Mouse (Mus musculus) heart, postnatal 10 days (tissue): ENCODE data around the gene Wdfy4. TPM values are rescaled to one million over a fixed set of nuclear protein-coding genes. Genes with fewer than 3 reads are reported as not detected.

ENCODE experiments used
- DNase-seq, 2 experiments: peaks; one replicate each; pipeline ENCODE4 v3.0.0; 2021
- intact Hi-C: fragments of 180-260 bp; cut with DNase I; formaldehyde crosslinking; loops from one replicate; pipeline ENCODE4 v1.15.1; 2025
- total RNA-seq, 2 experiments: library from RNA; stranded (reverse); gene quantifications; 2 replicates each; pipeline ENCODE4 v1.2.3; 2021

Wdfy4 gene
- total RNA-seq, 2 experiments from 2014 or later: 1.5 to 2.1 TPM

DNA sequence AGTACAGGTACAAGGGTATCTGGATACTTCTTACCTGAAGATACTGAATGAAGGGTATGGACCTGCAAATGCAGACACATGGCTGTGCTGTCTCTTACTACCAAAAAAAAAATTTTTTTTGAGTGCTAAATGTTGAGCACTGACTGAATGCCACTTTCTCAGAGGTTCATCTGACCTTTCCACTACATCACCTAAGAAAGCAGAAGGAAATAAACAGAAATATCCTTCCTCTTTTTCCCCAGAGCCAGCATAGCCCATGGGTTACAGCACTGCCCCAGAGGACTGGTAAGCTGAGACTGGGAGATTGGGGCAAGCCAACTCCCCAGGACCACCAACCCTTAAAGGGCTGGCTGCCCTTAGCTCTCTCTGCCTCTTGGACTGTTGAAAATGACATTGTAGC, 8.5 kb upstream of the Wdfy4 start:
- DNase-seq: no peak
- intact Hi-C loops: no loop called here

DNA sequence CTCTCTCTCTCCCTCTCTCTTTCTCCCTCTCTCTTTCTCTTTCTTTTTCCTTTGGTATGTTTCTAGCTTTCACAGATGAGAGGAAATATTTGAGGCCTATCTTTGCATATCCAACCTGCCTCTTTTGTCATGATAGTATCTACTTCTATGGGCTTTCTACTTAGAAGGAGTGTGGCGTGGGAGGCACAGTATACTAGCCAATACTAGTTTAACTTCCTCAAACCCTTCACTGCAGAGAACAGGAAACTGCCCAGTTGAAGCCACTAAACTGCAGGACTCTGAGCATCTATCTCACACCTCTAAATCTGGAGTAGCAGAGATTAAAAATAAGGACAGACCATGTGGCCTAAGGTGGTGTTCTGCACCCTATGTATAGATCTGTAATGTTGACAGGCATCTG, 5.3 kb upstream of the Wdfy4 start:
- no peak for DNase-seq
- intact Hi-C loops: no loop called here

DNA sequence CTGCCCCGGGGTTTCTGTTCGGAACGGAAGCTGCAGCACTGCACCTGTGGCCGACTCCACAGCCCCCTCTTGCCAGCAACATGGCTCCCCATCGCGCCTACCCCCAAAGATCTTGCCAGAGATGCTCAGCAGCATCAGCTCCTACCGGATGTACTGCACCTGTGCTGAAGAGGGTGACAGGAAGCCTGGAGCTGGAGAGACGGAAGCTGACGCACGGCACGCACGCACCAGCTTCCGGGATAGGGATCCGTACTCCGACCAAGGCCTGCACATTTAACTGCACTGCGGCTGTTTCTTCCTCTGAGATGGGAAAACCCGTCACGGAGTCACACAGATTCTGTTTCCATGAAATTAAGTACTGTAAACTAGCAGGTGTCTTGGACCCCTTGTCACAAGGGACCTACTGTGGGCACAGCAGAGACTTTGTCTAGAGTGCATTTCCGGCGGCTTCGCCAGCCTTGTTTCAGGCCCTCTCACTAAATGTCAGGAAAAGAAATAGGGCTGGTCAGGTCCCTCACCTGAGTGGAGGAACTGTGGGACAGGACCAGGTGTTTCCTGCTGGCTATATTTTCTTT, 4.6 kb upstream of the Wdfy4 start:
- intact Hi-C loops: no loop called here
- DNase-seq: no peak

DNA sequence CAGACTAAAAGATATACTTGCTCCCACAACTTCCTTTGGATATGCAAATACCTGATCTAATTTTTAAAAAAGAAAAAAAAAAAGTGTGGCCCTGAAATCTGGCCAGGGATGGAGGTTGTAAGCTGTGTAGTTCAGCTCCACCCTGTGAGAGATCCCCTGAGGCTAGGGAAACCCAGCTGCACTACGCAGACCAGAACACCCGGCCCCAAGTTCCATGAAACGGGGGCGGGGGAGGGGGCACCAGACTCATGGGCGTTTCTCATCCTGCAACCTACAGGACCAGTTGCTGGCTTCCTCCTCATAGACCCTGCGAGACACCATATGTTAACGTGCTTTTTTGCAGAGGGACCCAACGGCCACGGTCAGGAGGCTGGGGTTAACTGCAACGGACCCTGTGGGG, 3.9 kb upstream of the Wdfy4 start:
- DNase-seq: no peak
- intact Hi-C loops: no loop called here

DNA sequence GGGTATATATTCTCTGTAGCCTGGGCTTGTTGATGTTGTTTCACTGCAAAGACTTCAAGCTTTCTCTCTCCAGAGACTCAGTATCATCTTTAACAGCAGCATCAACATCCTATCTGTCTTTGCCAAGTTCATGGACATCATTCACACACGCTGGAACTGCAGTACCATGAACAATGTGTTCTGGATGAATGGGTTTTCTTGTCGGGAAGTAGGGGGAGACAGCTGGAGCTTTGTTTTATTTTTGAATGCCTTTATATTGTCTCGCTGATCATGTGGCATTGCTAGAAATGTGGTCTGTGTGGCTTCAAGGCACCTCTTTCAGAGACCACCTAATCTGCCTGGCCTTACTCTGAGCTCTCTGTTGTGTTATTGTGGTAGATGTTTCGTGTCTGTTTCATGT, 1.9 kb upstream of the Wdfy4 start:
- no peak for DNase-seq
- intact Hi-C loops: no loop called here

DNA sequence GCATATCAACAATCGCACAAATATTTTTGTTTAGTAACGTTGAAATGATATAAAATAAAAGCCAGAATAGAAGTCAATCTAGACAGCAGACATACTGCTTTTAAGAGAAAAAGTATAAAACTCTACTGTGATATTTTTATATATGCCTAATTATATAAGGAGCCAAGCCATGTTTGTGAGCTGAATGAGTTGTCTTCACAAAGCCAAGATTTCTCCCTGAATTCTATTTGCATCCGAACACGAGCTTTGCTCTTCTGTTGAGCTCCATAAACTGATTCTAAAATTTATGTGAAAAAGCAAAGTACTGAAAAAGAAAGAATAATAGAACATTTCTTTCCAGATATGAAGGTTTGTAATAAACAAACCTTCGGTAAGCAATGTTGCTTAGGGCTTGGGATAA, 5.2 kb downstream of the Wdfy4 start:
- DNase-seq: no peak
- intact Hi-C loops: no loop called here

DNA sequence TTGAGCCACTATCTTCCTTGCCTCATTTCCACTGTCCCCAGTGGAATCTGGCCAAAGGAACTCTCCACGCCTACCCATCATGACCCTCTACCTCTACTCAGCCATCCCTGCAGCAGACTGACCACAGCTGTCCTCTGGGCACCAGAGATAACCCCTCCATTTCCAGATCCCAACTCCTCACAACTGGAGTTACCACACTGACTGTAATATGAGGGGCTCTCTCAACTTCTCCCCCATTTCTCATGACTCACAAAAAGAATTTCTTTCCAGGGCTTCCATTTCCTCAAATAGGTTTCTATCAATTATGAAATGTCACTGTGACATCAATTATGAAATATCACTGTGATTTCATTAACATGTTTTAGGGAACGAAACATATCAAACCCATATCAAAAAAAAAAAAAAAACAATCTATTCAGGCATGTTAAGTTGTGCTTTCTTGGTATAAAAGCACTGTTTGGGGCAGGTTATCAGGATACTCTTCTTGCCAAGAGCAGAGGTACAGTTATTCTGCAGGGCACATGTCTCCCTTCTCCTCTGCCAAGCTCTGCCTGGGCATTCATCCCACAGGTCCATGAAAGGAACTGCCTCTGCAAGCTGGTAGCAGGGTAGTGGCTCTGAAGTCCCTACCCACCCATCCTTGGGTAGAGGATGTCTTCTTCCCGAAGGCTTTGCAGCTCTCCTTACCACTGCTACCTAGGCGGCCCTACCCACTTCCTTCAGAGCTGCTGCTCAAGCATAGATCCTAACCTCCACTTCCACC, 10.1 kb downstream of the Wdfy4 start:
- intact Hi-C loops: no loop called here
- peak; percentile 55 to 68 for DNase-seq

DNA sequence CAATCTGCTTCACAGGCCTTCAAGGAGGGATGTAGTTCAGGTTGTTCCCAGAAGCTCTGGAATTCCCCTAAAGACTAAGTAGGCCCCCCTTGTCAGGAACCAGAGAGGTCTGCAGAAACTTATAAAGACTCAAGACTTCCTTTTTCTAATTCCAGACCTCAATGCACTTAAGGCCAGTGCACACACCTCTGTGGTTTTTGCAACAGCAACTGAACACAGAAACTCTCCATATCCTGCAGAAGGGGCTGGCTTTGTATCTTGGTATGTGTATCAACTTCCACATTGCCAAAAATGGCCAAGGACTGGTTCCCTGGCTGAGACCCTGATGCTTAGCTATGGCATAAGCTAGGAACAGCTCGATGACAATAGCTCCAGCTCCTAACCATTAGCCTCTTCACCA, 13.4 kb downstream of the Wdfy4 start:
- intact Hi-C loops: no loop called here
- DNase-seq: no peak

DNA sequence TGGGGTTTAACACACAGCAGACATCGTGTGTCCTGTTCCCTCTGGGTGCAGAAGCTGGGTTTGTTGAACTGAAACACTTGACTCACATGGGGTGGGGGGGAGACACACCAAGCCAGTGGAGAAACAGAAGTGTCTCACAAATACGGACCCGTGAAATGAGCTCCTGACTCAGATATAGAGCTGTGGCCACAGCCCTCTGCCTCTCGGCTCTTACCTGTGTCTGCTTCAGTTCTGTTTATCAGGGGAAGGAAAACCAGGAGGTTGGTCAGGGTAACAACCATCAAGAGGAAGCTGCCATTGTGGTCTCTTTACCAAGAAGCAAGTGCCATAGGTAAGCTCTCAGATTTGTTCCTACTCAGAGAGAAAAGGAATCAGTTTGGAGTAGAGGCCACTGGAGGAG, 16.6 kb downstream of the Wdfy4 start:
- intact Hi-C loops: no loop called here

DNA sequence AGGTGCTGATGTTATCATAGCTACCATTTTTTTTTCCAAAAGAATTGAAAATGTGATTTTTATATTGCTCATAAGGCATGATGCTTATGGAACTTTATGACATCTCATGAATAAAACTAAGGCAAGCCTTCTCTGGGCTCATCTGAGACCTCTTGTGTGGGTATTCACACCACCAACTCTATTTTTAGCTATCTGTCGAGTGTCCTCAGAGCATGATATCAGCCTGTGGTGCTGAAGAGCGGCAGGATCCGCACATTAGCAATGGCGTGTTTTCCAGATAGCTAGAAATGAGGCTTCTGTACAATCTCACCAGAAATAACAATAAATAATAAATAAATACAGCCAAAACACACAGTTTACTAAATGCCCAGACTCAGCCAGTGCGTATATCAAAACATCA, 23.1 kb downstream of the Wdfy4 start:
- peak in 1 of 2 experiments; percentile 12 for DNase-seq

More for the DNA sequence above, 16.6 kb downstream of the Wdfy4 start:
- DNase-seq: no peak

DNA sequence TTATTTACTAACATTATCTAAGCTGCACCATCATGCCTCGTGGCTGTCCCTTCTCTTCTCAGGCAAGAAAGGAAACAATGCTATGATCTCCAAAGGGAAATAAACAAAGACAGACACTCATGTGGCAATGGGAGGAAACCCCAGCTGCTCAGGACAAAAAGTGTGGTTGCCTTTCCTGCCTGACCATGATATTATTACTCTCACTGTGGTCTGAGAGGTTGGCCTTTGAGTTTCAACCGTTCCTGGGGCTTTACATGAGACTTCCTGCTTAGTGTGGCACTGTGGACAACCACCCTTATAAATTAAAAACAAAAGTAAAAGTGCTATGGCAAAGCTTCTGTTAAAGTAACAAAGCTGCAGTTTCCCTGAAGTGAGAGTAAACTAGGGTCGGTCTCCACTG, 27.0 kb downstream of the Wdfy4 start:
- intact Hi-C loops: no loop called here
- no peak for DNase-seq

More for the DNA sequence above, 23.1 kb downstream of the Wdfy4 start:
- intact Hi-C loops: no loop called here

DNA sequence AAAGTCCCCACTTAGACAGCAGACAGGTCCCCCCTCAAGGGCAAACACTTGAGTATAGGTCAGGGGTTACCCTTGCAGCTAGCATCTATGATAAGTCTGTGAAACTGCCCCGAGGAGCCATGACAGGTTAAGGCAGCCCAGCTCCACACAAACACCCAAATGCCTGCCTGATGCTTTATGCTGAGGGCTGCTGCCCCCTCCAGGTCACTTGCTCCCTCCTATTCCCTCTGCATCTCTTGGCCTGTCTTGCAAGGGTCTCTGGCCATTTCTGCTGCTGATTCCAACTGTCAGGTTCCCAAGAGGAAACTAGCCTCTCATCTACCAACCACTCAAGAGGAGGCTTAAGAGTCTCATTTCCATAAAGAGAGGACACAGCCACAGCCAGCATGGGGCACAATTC, 32.4 kb downstream of the Wdfy4 start:
- peak; percentile 39 to 44 for DNase-seq
- intact Hi-C loops: no loop called here

DNA sequence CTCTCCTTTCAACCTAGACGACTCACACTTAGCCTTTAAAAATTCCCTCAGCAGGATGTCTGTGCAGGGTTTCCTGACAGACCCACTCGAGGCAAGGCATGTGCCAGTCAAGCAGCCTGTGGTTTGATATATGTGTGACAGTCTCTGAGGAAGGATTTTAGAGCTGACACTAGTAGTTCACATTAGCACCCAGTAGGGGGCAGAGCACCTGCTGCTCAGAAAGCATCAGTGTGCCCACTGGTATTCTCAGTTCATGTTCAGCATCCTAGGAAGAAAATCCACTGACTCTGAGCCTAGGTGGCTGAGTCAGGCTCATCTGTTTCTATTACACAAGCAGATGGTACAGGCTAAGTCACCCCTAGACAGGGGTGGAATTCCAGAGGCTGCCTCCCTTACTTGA, 39.0 kb downstream of the Wdfy4 start:
- DNase-seq: no peak
- intact Hi-C loops: loop anchor here (2.0 kb wide), 1 partner anchor 61 kb away; no protein-coding TSS in a partner anchor

DNA sequence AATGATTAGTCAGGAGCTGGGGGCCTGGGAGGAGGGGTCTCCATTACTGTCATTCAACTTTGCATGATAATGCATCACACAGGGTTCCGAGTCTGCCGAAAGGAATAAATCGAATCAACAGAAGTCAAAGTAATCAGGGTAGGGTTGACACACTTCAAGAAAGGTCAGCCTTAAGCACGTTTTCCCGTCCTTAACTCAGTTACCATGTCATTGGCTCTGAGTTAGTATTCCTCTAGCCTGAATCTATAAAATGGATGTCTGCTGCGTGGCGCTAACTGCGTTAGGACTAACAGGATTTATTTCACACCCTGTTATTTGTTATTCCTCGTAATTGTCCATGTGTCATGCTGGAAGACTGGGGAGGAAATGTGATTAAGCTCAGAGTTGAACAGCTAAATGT, 48.5 kb downstream of the Wdfy4 start:
- intact Hi-C loops: no loop called here

DNA sequence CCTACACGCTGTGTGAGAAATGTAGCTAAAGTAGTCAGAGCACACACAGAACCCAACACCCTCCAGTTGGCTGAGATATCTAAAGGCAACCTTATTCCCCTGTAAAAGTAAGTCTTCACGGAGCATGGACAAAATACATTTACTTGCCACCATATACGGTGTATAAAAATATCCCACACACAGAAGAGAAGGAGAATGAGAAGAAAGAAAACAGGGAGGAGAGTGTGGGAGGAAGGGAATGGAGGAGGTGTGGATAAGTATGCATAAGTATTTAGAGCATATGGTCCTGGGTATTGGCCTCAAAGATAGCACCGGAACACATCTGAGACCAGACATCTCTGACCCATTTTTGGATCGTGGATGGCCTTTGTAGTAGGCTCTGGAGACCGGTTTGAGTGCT, 50.1 kb downstream of the Wdfy4 start:
- DNase-seq: no peak
- intact Hi-C loops: no loop called here

More for the DNA sequence above, 48.5 kb downstream of the Wdfy4 start:
- DNase-seq: no peak

DNA sequence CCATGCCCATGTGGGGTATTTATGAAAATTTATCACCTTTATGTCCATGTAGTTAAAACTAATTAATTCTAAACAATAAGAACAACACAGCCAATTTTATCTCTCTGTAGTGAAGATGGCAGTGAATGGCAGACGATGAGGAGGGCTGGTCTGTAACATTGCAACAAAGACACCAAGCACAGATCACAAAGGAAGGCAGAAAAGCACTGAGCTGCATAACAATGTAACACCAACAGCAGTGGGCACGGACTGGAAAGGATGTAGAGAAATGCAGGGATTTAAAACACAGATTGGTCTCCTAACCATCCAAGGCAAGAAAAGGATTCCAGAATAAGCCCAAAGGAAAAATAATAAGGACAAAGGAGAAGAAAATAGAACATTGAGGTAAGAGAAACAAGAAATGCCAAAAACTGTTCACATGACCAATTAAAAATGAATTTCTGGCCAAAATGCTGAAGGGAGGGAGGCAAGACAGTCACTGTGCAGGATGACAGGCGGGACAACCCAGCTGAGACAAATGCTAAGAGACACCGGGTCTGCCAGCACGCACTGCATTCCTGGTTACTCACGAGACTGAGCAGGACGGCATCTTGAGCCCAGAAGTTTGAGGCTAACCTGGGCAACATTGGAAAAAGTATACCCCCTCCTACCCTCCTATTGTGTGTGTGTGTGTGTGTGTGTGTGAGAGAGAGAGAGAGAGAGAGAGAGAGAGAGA, 54.1 kb downstream of the Wdfy4 start:
- intact Hi-C loops: no loop called here

DNA sequence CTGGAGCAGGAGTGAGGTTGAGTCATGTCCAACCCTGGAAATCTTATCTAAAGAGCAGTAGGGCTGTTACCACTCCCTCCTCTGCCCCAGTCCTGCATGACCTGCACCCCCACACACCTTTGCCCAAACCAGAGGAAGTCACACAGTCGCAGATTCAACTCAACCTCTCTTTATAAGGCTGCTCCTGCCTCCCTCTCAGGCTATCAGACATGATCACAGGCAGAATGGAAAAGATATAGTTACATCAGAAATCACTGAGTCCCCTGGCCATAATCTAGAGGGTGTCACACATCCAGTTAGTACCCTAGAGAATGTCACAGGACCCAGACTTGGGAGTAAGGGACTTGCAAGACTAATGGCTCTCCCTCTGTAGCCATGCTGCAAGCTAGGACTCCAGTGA, 68.7 kb downstream of the Wdfy4 start:
- DNase-seq: no peak
- intact Hi-C loops: no loop called here

More for the DNA sequence above, 54.1 kb downstream of the Wdfy4 start:
- no peak for DNase-seq

DNA sequence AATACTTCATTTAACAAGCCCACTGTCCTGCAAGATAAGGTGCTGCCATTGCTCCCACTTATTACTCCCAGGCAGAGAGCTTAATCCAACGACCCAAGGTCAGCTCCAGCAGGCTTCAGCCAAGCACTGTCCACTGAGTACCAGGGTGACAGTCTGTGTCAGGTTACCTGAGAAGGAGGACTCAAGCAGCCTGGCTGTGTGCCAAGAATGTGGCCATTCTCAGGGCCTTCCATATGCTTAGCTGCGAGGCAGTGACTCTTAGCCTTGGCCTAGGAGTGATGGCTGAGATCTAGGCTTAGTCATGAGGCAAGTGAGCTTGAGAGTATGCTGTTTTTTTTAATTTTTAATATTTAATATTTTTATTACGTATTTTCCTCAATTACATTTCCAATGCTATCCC, 80.5 kb downstream of the Wdfy4 start:
- no peak for DNase-seq
- intact Hi-C loops: no loop called here

DNA sequence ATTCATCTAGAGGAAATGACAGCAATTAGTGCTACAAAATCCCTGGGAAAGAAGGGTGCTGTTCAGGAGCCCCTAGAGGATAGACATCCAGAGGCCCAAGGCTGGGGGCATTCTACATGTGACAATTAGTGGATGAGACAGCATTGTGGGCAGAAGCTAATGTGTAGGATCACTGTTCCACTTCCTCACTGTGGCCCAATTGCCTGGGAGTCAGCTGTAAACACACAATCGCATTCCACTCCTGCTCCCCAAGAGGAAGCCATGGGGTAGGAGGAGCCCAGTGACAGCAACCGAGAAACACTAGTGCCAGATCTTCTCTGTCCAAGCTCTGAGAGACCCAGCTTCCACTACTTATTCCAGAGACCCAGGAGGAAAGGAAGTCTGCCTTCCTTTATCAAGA, 83.7 kb downstream of the Wdfy4 start:
- no peak for DNase-seq
- intact Hi-C loops: no loop called here

DNA sequence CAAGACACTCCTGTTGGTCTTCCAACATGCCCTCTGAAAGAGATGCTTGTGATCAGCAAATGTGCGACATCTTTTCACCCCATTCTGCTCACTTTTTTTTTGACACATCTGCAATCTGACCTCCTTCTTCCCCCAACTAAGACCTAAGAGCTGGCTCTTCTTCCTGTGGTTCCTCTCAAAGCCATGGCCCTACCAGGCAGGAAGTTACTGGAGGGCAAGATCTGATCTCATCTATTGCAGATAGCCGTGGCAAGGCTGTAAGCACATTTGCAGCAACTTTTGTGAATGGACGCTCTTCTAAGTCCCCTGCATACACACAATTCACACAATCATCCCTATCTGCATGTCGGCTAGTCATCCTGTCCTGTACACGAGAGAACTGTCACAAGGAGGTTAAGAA, 85.4 kb downstream of the Wdfy4 start:
- intact Hi-C loops: no loop called here
- DNase-seq: no peak

DNA sequence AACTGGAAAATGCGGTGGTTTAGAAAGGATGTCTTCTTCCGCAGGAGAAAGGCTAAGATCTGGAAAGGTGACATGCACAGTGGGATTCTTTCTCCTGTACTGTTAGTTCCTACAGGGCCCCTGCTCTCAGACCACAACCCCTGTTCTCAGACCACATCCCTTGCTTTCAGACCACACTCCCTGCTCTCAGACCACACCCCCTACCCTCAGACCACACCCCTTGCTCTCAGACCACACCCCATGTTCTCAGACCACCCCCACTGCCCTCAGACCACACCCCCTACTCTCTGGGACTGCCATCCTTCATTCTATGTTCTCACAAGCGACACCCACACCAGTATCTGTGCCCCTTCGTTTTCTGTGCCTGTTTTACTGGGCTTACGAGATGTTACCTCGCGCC, 86.2 kb downstream of the Wdfy4 start:
- intact Hi-C loops: no loop called here
- DNase-seq: no peak

DNA sequence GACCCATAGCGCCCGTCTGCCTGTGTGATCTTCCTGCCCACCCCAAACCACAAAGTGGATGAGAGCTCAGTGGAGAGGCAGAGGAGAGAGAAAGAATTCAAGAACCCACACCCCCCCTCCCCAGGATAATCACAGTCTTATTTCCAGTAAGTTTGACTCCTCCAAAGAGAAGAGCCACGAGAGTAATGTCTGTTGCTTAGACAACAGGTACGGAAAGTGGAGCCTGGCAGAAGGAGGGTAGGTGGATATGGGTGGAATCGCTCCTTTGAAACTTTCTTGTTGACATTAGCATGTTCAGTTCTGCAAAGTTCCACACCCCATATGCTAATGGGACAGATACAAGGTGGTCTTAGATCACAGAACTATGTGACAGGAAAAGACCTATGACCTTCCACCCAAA, 88.8 kb downstream of the Wdfy4 start:
- intact Hi-C loops: no loop called here
- no peak for DNase-seq
